Mouse (Mus musculus): ENCODE measurements around the gene Ccdc189.

GRCm38 (mm10) chr7:127614091-127614490 lies 25.7 kb upstream of the Ccdc189 start:
- TF ChIP-seq POLR2A (IDR thresholded peaks at IDR 0.05; ENCODE audit: borderline replicate concordance, control insufficient read depth, low read depth, low read length) (no peak), CTCF (IDR thresholded peaks at IDR 0.05; ENCODE audit: control insufficient read depth, insufficient read depth, low read length) (no peak)
